Mouse (Mus musculus): ENCODE measurements around the gene Atrnl1. TPM values are rescaled to one million over a fixed set of nuclear protein-coding genes. Genes with fewer than 3 reads are reported as not detected.
"Not testable (repeated sequence)": the region's sequence is repeated elsewhere in the genome, so short reads cannot be mapped to it uniquely, and the experiment has no call there.

The Atrnl1 gene
- polyA plus RNA-seq, 1 experiment from 2014 or later: 5.7 TPM

GRCm38 (mm10) chr19:58036166-58036565 is 425.3 kb downstream of the Atrnl1 start:
- no peak overlapping the region for H3K4me3 ChIP-seq (ENCODE audit: inconsistent target)
- H3K27ac ChIP-seq: no peak overlapping the region
- WGBS (ENCODE audit: missing documents): 92% methylated on average over 3 of the region's 3 CpGs
- H3K36me3 ChIP-seq (ENCODE audit: inconsistent target): no peaks in the 10 kb centered on the region
- no peaks in the 10 kb centered on the region for H3K79me2 ChIP-seq (ENCODE audit: inconsistent target)

- no peak overlapping the region for H3K4me3 ChIP-seq (ENCODE audit: inconsistent target)
- H3K27ac ChIP-seq: no peak overlapping the region
- 97% methylated on average over 8 of the region's 8 CpGs for WGBS (ENCODE audit: missing documents)
- H3K79me2 ChIP-seq (ENCODE audit: inconsistent target): no peaks in the 10 kb centered on the region
- no peaks in the 10 kb centered on the region for H3K36me3 ChIP-seq (ENCODE audit: inconsistent target)
Measured at GRCm38 (mm10) chr19:58043120-58043519, 432.3 kb downstream of the Atrnl1 start.

GRCm38 (mm10) chr19:58043550-58043949 is 432.7 kb downstream of the Atrnl1 start:
- Histone ChIP-seq H3K79me2 (ENCODE audit: inconsistent target) (no peaks in the 10 kb centered on the region), H3K4me3 (ENCODE audit: inconsistent target) (no peak overlapping the region), H3K36me3 (ENCODE audit: inconsistent target) (no peaks in the 10 kb centered on the region), H3K27ac (no peak overlapping the region)
- 89% methylated on average over 4 of the region's 4 CpGs for WGBS (ENCODE audit: missing documents)

- Histone ChIP-seq H3K4me3 (ENCODE audit: inconsistent target) (no peak overlapping the region), H3K79me2 (ENCODE audit: inconsistent target) (no peaks in the 10 kb centered on the region), H3K27ac (no peak overlapping the region), H3K36me3 (ENCODE audit: inconsistent target) (no peaks in the 10 kb centered on the region)
- 90% methylated on average over 5 of the region's 5 CpGs for WGBS (ENCODE audit: missing documents)
Measured at GRCm38 (mm10) chr19:58044816-58045215, 434.0 kb downstream of the Atrnl1 start.

- 89% methylated on average over 7 of the region's 7 CpGs for WGBS (ENCODE audit: missing documents)
- no peaks in the 10 kb centered on the region for H3K36me3 ChIP-seq (ENCODE audit: inconsistent target)
- H3K79me2 ChIP-seq (ENCODE audit: inconsistent target): no peaks in the 10 kb centered on the region
- H3K27ac ChIP-seq: no peak overlapping the region
- no peak overlapping the region for H3K4me3 ChIP-seq (ENCODE audit: inconsistent target)
Measured at GRCm38 (mm10) chr19:58046656-58047055, 435.8 kb downstream of the Atrnl1 start.

GRCm38 (mm10) chr19:58050410-58050809 is 439.6 kb downstream of the Atrnl1 start:
- H3K27ac ChIP-seq; H3K36me3 ChIP-seq (ENCODE audit: inconsistent target); H3K79me2 ChIP-seq (ENCODE audit: inconsistent target); H3K4me3 ChIP-seq (ENCODE audit: inconsistent target): not testable (repeated sequence)
- WGBS (ENCODE audit: missing documents): 100% methylated on average over 7 of the region's 9 CpGs

GRCm38 (mm10) chr19:58050986-58051385 is 440.2 kb downstream of the Atrnl1 start:
- WGBS (ENCODE audit: missing documents): 91% methylated on average over 6 of the region's 8 CpGs
- Histone ChIP-seq H3K4me3 (ENCODE audit: inconsistent target) (no peak overlapping the region), H3K36me3 (ENCODE audit: inconsistent target) (no peaks in the 10 kb centered on the region), H3K27ac (no peak overlapping the region), H3K79me2 (ENCODE audit: inconsistent target) (no peaks in the 10 kb centered on the region)

GRCm38 (mm10) chr19:58051905-58052304 is 441.1 kb downstream of the Atrnl1 start:
- Histone ChIP-seq H3K4me3 (ENCODE audit: inconsistent target) (no peak overlapping the region), H3K27ac (no peak overlapping the region), H3K79me2 (ENCODE audit: inconsistent target) (no peaks in the 10 kb centered on the region), H3K36me3 (ENCODE audit: inconsistent target) (no peaks in the 10 kb centered on the region)
- 92% methylated on average over 4 of the region's 13 CpGs for WGBS (ENCODE audit: missing documents)

GRCm38 (mm10) chr19:58052444-58053135 is 441.8 kb downstream of the Atrnl1 start:
- no peaks in the 10 kb centered on the region for H3K79me2 ChIP-seq (ENCODE audit: inconsistent target)
- H3K27ac ChIP-seq: no peak overlapping the region
- no peak overlapping the region for H3K4me3 ChIP-seq (ENCODE audit: inconsistent target)
- WGBS (ENCODE audit: missing documents): 93% methylated on average over 13 of the region's 13 CpGs
- no peaks in the 10 kb centered on the region for H3K36me3 ChIP-seq (ENCODE audit: inconsistent target)

GRCm38 (mm10) chr19:58059719-58060118 is 448.9 kb downstream of the Atrnl1 start:
- H3K36me3 ChIP-seq (ENCODE audit: inconsistent target): no peaks in the 10 kb centered on the region
- H3K79me2 ChIP-seq (ENCODE audit: inconsistent target): no peaks in the 10 kb centered on the region
- 82% methylated on average over 9 of the region's 9 CpGs for WGBS (ENCODE audit: missing documents)
- no peak overlapping the region for H3K27ac ChIP-seq
- H3K4me3 ChIP-seq (ENCODE audit: inconsistent target): no peak overlapping the region

GRCm38 (mm10) chr19:58060199-58060853 is 449.5 kb downstream of the Atrnl1 start:
- WGBS (ENCODE audit: missing documents): 70% methylated on average over 10 of the region's 12 CpGs

GRCm38 (mm10) chr19:58060854-58061358 is 450.1 kb downstream of the Atrnl1 start:
- Histone ChIP-seq H3K4me3 (ENCODE audit: inconsistent target) (no peak overlapping the region), H3K79me2 (ENCODE audit: inconsistent target) (no peaks in the 10 kb centered on the region), H3K36me3 (ENCODE audit: inconsistent target) (no peaks in the 10 kb centered on the region), H3K27ac (no peak overlapping the region)
- 83% methylated on average over 15 of the region's 15 CpGs for WGBS (ENCODE audit: missing documents)

More at GRCm38 (mm10) chr19:58060199-58060853, 449.5 kb downstream of the Atrnl1 start:
- Histone ChIP-seq H3K36me3 (ENCODE audit: inconsistent target) (no peaks in the 10 kb centered on the region), H3K27ac (no peak overlapping the region), H3K79me2 (ENCODE audit: inconsistent target) (no peaks in the 10 kb centered on the region), H3K4me3 (ENCODE audit: inconsistent target) (no peak overlapping the region)

GRCm38 (mm10) chr19:58061933-58062332 is 451.1 kb downstream of the Atrnl1 start:
- H3K4me3 ChIP-seq (ENCODE audit: inconsistent target): no peak overlapping the region
- H3K27ac ChIP-seq: no peak overlapping the region
- WGBS (ENCODE audit: missing documents): 95% methylated on average over 8 of the region's 8 CpGs
- no peaks in the 10 kb centered on the region for H3K36me3 ChIP-seq (ENCODE audit: inconsistent target)
- no peaks in the 10 kb centered on the region for H3K79me2 ChIP-seq (ENCODE audit: inconsistent target)

- WGBS (ENCODE audit: missing documents): 83% methylated on average over 6 of the region's 6 CpGs
- no peak overlapping the region for H3K4me3 ChIP-seq (ENCODE audit: inconsistent target)
- no peak overlapping the region for H3K27ac ChIP-seq
- no peaks in the 10 kb centered on the region for H3K79me2 ChIP-seq (ENCODE audit: inconsistent target)
- no peaks in the 10 kb centered on the region for H3K36me3 ChIP-seq (ENCODE audit: inconsistent target)
Measured at GRCm38 (mm10) chr19:58063541-58063940, 452.7 kb downstream of the Atrnl1 start.
